Mouse (Mus musculus) cerebral cortex, adult 2 months (tissue): ENCODE measurements around the gene Bmf.

Source experiments
- WGBS: fragments of 180-500 bp; shearing (Covaris S2); methylation state at CpG from one replicate; pipeline ENCODE4 v1.1.7; 2018; 5-methylcytosine and 5-hydroxymethylcytosine counted together

Gene Bmf

GRCm38 (mm10) chr2:118549507-118550473, at the start of gene Bmf:
Bmf (minus strand) TSS chr2:118549687.
- WGBS, result 4% methylated on average over 45 of the region's 45 CpGs

GRCm38 (mm10) chr2:118599087-118599486, 49.6 kb upstream of the Bmf start:
- WGBS, result 37% methylated on average over 5 of the region's 5 CpGs

- WGBS, result 5% methylated on average over 41 of the region's 41 CpGs
Measured at GRCm38 (mm10) chr2:118597673-118598568, 48.4 kb upstream of the Bmf start, which contains the start of gene Bub1b. Bub1b (plus strand) TSS chr2:118598211.

GRCm38 (mm10) chr2:118591083-118591482, 41.6 kb upstream of the Bmf start:
- WGBS, result 87% methylated on average over 4 of the region's 4 CpGs

- 81% methylated on average over 3 of the region's 3 CpGs for WGBS
Measured at GRCm38 (mm10) chr2:118587686-118588085, 38.2 kb upstream of the Bmf start.

GRCm38 (mm10) chr2:118586013-118586412, 36.5 kb upstream of the Bmf start:
- 82% methylated on average over 5 of the region's 5 CpGs for WGBS

GRCm38 (mm10) chr2:118573135-118573534, 23.6 kb upstream of the Bmf start:
- WGBS, result 86% methylated on average over 3 of the region's 3 CpGs

- 81% methylated on average over 9 of the region's 9 CpGs for WGBS
Measured at GRCm38 (mm10) chr2:118572183-118572836, 22.8 kb upstream of the Bmf start.

GRCm38 (mm10) chr2:118570939-118571338, 21.5 kb upstream of the Bmf start:
- WGBS, result 80% methylated on average over 2 of the region's 2 CpGs

GRCm38 (mm10) chr2:118567179-118567578, 17.7 kb upstream of the Bmf start:
- WGBS, result 81% methylated on average over 8 of the region's 8 CpGs

- 89% methylated on average over 3 of the region's 3 CpGs for WGBS
Measured at GRCm38 (mm10) chr2:118562431-118562830, 12.9 kb upstream of the Bmf start.

GRCm38 (mm10) chr2:118562015-118562414, 12.5 kb upstream of the Bmf start:
- WGBS, result 86% methylated on average over 4 of the region's 4 CpGs

GRCm38 (mm10) chr2:118558426-118558825, 8.9 kb upstream of the Bmf start:
- WGBS, result 91% methylated on average over 3 of the region's 3 CpGs

GRCm38 (mm10) chr2:118554356-118554990, 5.0 kb upstream of the Bmf start:
- 72% methylated on average over 15 of the region's 17 CpGs for WGBS

GRCm38 (mm10) chr2:118551606-118552005, 2.1 kb upstream of the Bmf start:
- WGBS, result 50% methylated on average over 2 of the region's 2 CpGs

- WGBS, result 2% methylated on average over 18 of the region's 18 CpGs
Measured at GRCm38 (mm10) chr2:118548421-118549221, 866 bp downstream of the Bmf start.

- WGBS, result 22% methylated on average over 9 of the region's 9 CpGs
Measured at GRCm38 (mm10) chr2:118547541-118548016, 1.9 kb downstream of the Bmf start.

GRCm38 (mm10) chr2:118546798-118547165, 2.7 kb downstream of the Bmf start:
- 90% methylated on average over 3 of the region's 3 CpGs for WGBS

- 58% methylated on average over 5 of the region's 5 CpGs for WGBS
Measured at GRCm38 (mm10) chr2:118546104-118546797, 3.2 kb downstream of the Bmf start.
